Mouse (Mus musculus): ENCODE data around the gene Zfp809. TPM values are rescaled to one million over a fixed set of nuclear protein-coding genes. Genes with fewer than 3 reads are reported as not detected.

Zfp809 gene
- polyA plus RNA-seq, 1 experiment = 26.0 TPM

- peaks cover 5% of the 10 kb centered on the region; the same call in 1 of the 2 replicates for H3K4me1 ChIP-seq (ENCODE audit: control insufficient read depth, insufficient read depth, low read length)
- TF ChIP-seq POLR2A (IDR thresholded peaks at IDR 0.05; ENCODE audit: borderline replicate concordance, low read depth, low read length) (no peak), CTCF (IDR thresholded peaks at IDR 0.05; ENCODE audit: low read depth, low read length) (no peak)
Measured at GRCm38 (mm10) chr9:22261594-22261993, 36.1 kb downstream of the Zfp809 start.

GRCm38 (mm10) chr9:22262611-22263010 is 37.1 kb downstream of the Zfp809 start:
- Histone ChIP-seq H3K27ac (ENCODE audit: insufficient read depth, low read depth, low read length) (no peak overlapping the region), H3K4me3 (ENCODE audit: insufficient read depth, low read length) (no peak overlapping the region), H3K4me1 (ENCODE audit: control insufficient read depth, insufficient read depth, low read length) (peaks cover 5% of the 10 kb centered on the region; the same call in 1 of the 2 replicates)
- TF ChIP-seq POLR2A (IDR thresholded peaks at IDR 0.05; ENCODE audit: borderline replicate concordance, low read depth, low read length) (no peak), CTCF (IDR thresholded peaks at IDR 0.05; ENCODE audit: low read depth, low read length) (no peak)

More at GRCm38 (mm10) chr9:22261594-22261993, 36.1 kb downstream of the Zfp809 start:
- Histone ChIP-seq H3K27ac (ENCODE audit: insufficient read depth, low read depth, low read length) (no peak overlapping the region), H3K4me3 (ENCODE audit: insufficient read depth, low read length) (no peak overlapping the region)

- no peak overlapping the region for H3K4me3 ChIP-seq (ENCODE audit: insufficient read depth, low read length)
- TF ChIP-seq CTCF (IDR thresholded peaks at IDR 0.05; ENCODE audit: low read depth, low read length) (no peak), POLR2A (IDR thresholded peaks at IDR 0.05; ENCODE audit: borderline replicate concordance, low read depth, low read length) (no peak)
- no peak overlapping the region for H3K27ac ChIP-seq (ENCODE audit: insufficient read depth, low read depth, low read length)
- H3K4me1 ChIP-seq (ENCODE audit: control insufficient read depth, insufficient read depth, low read length) = no peaks in the 10 kb centered on the region
Measured at GRCm38 (mm10) chr9:22268886-22269285, 43.4 kb downstream of the Zfp809 start.

- Histone ChIP-seq H3K27ac (ENCODE audit: insufficient read depth, low read depth, low read length) (no peak overlapping the region), H3K4me3 (ENCODE audit: insufficient read depth, low read length) (no peak overlapping the region), H3K4me1 (ENCODE audit: control insufficient read depth, insufficient read depth, low read length) (no peaks in the 10 kb centered on the region)
- TF ChIP-seq POLR2A (IDR thresholded peaks at IDR 0.05; ENCODE audit: borderline replicate concordance, low read depth, low read length) (no peak), CTCF (IDR thresholded peaks at IDR 0.05; ENCODE audit: low read depth, low read length) (no peak)
Measured at GRCm38 (mm10) chr9:22278733-22279132, 53.2 kb downstream of the Zfp809 start.

Other genes starting within 250 kb of the Zfp809 start
- gene Rgl3, start 236.3 kb upstream of the Zfp809 start, polyA plus RNA-seq (2012; ENCODE audit: insufficient read depth, insufficient read length, missing spikeins) = 5.2 and 9.5 TPM in 2 replicates
- gene Ccdc151, start 223.1 kb upstream of the Zfp809 start, polyA plus RNA-seq (2012; ENCODE audit: insufficient read depth, insufficient read length, missing spikeins) = 1.5 TPM in 1 of 2 replicates, not detected in the other
- 64.1 and 65.9 TPM in 2 replicates for gene Prkcsh, start 222.9 kb upstream of the Zfp809 start, polyA plus RNA-seq (2012; ENCODE audit: insufficient read depth, insufficient read length, missing spikeins)
- 0.19 TPM in 1 of 2 replicates, not detected in the other for gene Elavl3, start 173.7 kb upstream of the Zfp809 start, polyA plus RNA-seq (2012; ENCODE audit: insufficient read depth, insufficient read length, missing spikeins)
- not detected in 2 replicates for gene Gm49318, start 154.5 kb upstream of the Zfp809 start, polyA plus RNA-seq (2012; ENCODE audit: insufficient read depth, insufficient read length, missing spikeins)
- gene Zfp653, start 154.3 kb upstream of the Zfp809 start, polyA plus RNA-seq (2012; ENCODE audit: insufficient read depth, insufficient read length, missing spikeins) = 9.5 and 10.3 TPM in 2 replicates
- 5.7 and 7.0 TPM in 2 replicates for gene Ecsit, start 140.3 kb upstream of the Zfp809 start, polyA plus RNA-seq (2012; ENCODE audit: insufficient read depth, insufficient read length, missing spikeins)
- 1.6 and 1.9 TPM in 2 replicates for gene Cnn1, start 126.5 kb upstream of the Zfp809 start, polyA plus RNA-seq (2012; ENCODE audit: insufficient read depth, insufficient read length, missing spikeins)
- 56.4 and 62.3 TPM in 2 replicates for gene Elof1, start 108.5 kb upstream of the Zfp809 start, polyA plus RNA-seq (2012; ENCODE audit: insufficient read depth, insufficient read length, missing spikeins)
- gene Acp5, start 90.0 kb upstream of the Zfp809 start, polyA plus RNA-seq (2012; ENCODE audit: insufficient read depth, insufficient read length, missing spikeins) = 9.9 and 12.3 TPM in 2 replicates
- gene Pigyl, start 68.9 kb upstream of the Zfp809 start, polyA plus RNA-seq (2012; ENCODE audit: insufficient read depth, insufficient read length, missing spikeins) = 19.5 and 22.5 TPM in 2 replicates
- gene Zfp872, start 37.6 kb upstream of the Zfp809 start, polyA plus RNA-seq (2012; ENCODE audit: insufficient read depth, insufficient read length, missing spikeins) = not detected in 2 replicates
- gene Zfp599, start 34.2 kb downstream of the Zfp809 start, polyA plus RNA-seq (2012; ENCODE audit: insufficient read depth, insufficient read length, missing spikeins) = 0.31 TPM in 1 of 2 replicates, not detected in the other
- 10.7 TPM in 2 replicates for gene Zfp810, start 81.9 kb downstream of the Zfp809 start, polyA plus RNA-seq (2012; ENCODE audit: insufficient read depth, insufficient read length, missing spikeins)
- gene Anln, start 163.5 kb downstream of the Zfp809 start, polyA plus RNA-seq (2012; ENCODE audit: insufficient read depth, insufficient read length, missing spikeins) = 34.5 and 34.8 TPM in 2 replicates
- gene 9530077C05Rik, start 185.8 kb downstream of the Zfp809 start, polyA plus RNA-seq (2012; ENCODE audit: insufficient read depth, insufficient read length, missing spikeins) = 0.13 TPM in 1 of 2 replicates, not detected in the other
- not detected in 2 replicates for gene Gm17545, start 228.6 kb downstream of the Zfp809 start, polyA plus RNA-seq (2012; ENCODE audit: insufficient read depth, insufficient read length, missing spikeins)
- 65.4 and 89.1 TPM in 2 replicates for gene Rp9, start 244.0 kb downstream of the Zfp809 start, polyA plus RNA-seq (2012; ENCODE audit: insufficient read depth, insufficient read length, missing spikeins)